Mouse (Mus musculus) telencephalon, adult 2 months (tissue): ENCODE measurements at regions not wholly inside any gene's neighbourhood (a gene's known extent, or its start where the extent isn't known, plus 50 kb on each side); places are given as distances from the start of the nearest gene placed in this dataset.

Experiments used
- DNase-seq: peaks from one replicate; pipeline ENCODE4 v3.0.0-alpha.2; 2011; ENCODE audit warnings: low read depth, low spot score

- no peak for DNase-seq
Observed at GRCm38 (mm10) chr8:49845575-49845974, 1001.8 kb upstream of the Tenm3 start.

- DNase-seq: no peak
Observed at GRCm38 (mm10) chr8:49831970-49832369, 988.2 kb upstream of the Tenm3 start.

- peak; percentile 44 for DNase-seq
Observed at GRCm38 (mm10) chr8:49829345-49829744, 985.6 kb upstream of the Tenm3 start.

- DNase-seq: peak; percentile 16
Observed at GRCm38 (mm10) chr8:49826231-49826630, 982.5 kb upstream of the Tenm3 start.

- no peak for DNase-seq
Observed at GRCm38 (mm10) chr8:49825000-49825399, 981.2 kb upstream of the Tenm3 start.

GRCm38 (mm10) chr8:49822791-49823190 is 979.0 kb upstream of the Tenm3 start:
- no peak for DNase-seq

- DNase-seq: no peak
Observed at GRCm38 (mm10) chr8:49799236-49799635, 955.5 kb upstream of the Tenm3 start.

GRCm38 (mm10) chr8:49796741-49797140 is 953.0 kb upstream of the Tenm3 start:
- DNase-seq: no peak

- no peak for DNase-seq
Observed at GRCm38 (mm10) chr8:49794491-49794890, 950.7 kb upstream of the Tenm3 start.

GRCm38 (mm10) chr8:49769829-49770228 is 926.1 kb upstream of the Tenm3 start:
- DNase-seq: no peak

- DNase-seq: peak; percentile 29
Observed at GRCm38 (mm10) chr8:49738043-49738442, 894.3 kb upstream of the Tenm3 start.

GRCm38 (mm10) chr8:49729156-49729555 is 885.4 kb upstream of the Tenm3 start:
- DNase-seq: no peak

GRCm38 (mm10) chr8:49712371-49712770 is 868.6 kb upstream of the Tenm3 start:
- no peak for DNase-seq

GRCm38 (mm10) chr8:49708701-49709100 is 865.0 kb upstream of the Tenm3 start:
- DNase-seq: peak; percentile 15

- DNase-seq: no peak
Observed at GRCm38 (mm10) chr8:49699058-49699457, 855.3 kb upstream of the Tenm3 start.

- no peak for DNase-seq
Observed at GRCm38 (mm10) chr8:49696709-49697108, 853.0 kb upstream of the Tenm3 start.
